Mouse (Mus musculus) MEL (cell line): ENCODE measurements around the gene Tbc1d14.

Experiments
- BHLHE40 ChIP-seq: IDR thresholded peaks from 2 replicates; pipeline ENCODE4 v1.6.1; 2012; ENCODE audit warnings: low read depth, mild to moderate bottlenecking, inconsistent platforms, low read length, improper control_type of control experiment, borderline replicate concordance
- CHD2 ChIP-seq: IDR thresholded peaks from 2 replicates; pipeline ENCODE4 v1.6.1; 2011; ENCODE audit warnings: low read length, improper control_type of control experiment
- CTCF ChIP-seq, 3 experiments: IDR thresholded peaks in 2 of 3; conservative IDR thresholded peaks in 1 of 3; 2 replicates each; pipeline ENCODE4 v1.5.1; 2011 to 2012; ENCODE audit warnings: low read length in 3 of 3, low read depth in 2 of 3, mild to moderate bottlenecking in 2 of 3, improper control_type of control experiment in 1 of 3, inconsistent platforms in 1 of 3, mixed read lengths in 1 of 3, moderate library complexity in 1 of 3; ENCODE audit not compliant: control insufficient read depth in 1 of 3, insufficient read depth in 1 of 3, poor library complexity in 1 of 3, severe bottlenecking in 1 of 3
- E2F4 ChIP-seq: IDR thresholded peaks from 2 replicates; pipeline ENCODE4 v1.6.1; 2011; ENCODE audit warnings: low read depth, low read length, improper control_type of control experiment, borderline replicate concordance
- EP300 ChIP-seq, 2 experiments: IDR thresholded peaks; 2 replicates each; pipeline ENCODE4 v1.6.1; 2011; ENCODE audit warnings: improper control_type of control experiment in 2 of 2, low read length in 2 of 2, low read depth in 1 of 2, mild to moderate bottlenecking in 1 of 2
- HCFC1 ChIP-seq: IDR thresholded peaks from 2 replicates; pipeline ENCODE4 v1.6.1; 2012; ENCODE audit warnings: low read depth, mild to moderate bottlenecking, inconsistent platforms, low read length, improper control_type of control experiment, moderate library complexity
- MAFK ChIP-seq: IDR thresholded peaks from 2 replicates; pipeline ENCODE4 v1.6.1; 2011; ENCODE audit warnings: low read depth, mild to moderate bottlenecking, low read length, improper control_type of control experiment, borderline replicate concordance
- MXI1 ChIP-seq: IDR thresholded peaks from 2 replicates; pipeline ENCODE4 v1.6.1; 2011; ENCODE audit warnings: mild to moderate bottlenecking, low read depth, low read length, improper control_type of control experiment
- NELFE ChIP-seq: IDR thresholded peaks from 2 replicates; pipeline ENCODE4 v1.6.1; 2011; ENCODE audit warnings: low read depth, low read length, improper control_type of control experiment
- NRF1 ChIP-seq: IDR thresholded peaks from 2 replicates; pipeline ENCODE4 v1.6.1; 2014; ENCODE audit warnings: low read depth, mild to moderate bottlenecking, inconsistent platforms, low read length, improper control_type of control experiment, moderate library complexity; ENCODE audit not compliant: poor library complexity, insufficient read depth, severe bottlenecking
- POLR2A ChIP-seq, 2 experiments: IDR thresholded peaks; 2 replicates each; pipeline ENCODE4 v1.6.1; 2011 to 2012; ENCODE audit warnings: low read length in 2 of 2, mild to moderate bottlenecking in 2 of 2, control low read depth in 1 of 2, improper control_type of control experiment in 1 of 2, low read depth in 1 of 2, moderate library complexity in 1 of 2; ENCODE audit not compliant: control insufficient read depth in 1 of 2, insufficient read depth in 1 of 2, poor library complexity in 1 of 2
- SMC3 ChIP-seq: IDR thresholded peaks from 2 replicates; pipeline ENCODE4 v1.6.1; 2011; ENCODE audit warnings: low read depth, low read length, improper control_type of control experiment
- UBTF ChIP-seq: IDR thresholded peaks from 2 replicates; pipeline ENCODE4 v1.6.1; 2012; ENCODE audit warnings: low read depth, mild to moderate bottlenecking, inconsistent platforms, low read length, improper control_type of control experiment, moderate library complexity, borderline replicate concordance; ENCODE audit not compliant: insufficient read depth
- ZNF384 ChIP-seq: IDR thresholded peaks from 2 replicates; pipeline ENCODE4 v1.6.1; 2012; ENCODE audit warnings: low read depth, mild to moderate bottlenecking, inconsistent platforms, low read length, improper control_type of control experiment

DNA sequence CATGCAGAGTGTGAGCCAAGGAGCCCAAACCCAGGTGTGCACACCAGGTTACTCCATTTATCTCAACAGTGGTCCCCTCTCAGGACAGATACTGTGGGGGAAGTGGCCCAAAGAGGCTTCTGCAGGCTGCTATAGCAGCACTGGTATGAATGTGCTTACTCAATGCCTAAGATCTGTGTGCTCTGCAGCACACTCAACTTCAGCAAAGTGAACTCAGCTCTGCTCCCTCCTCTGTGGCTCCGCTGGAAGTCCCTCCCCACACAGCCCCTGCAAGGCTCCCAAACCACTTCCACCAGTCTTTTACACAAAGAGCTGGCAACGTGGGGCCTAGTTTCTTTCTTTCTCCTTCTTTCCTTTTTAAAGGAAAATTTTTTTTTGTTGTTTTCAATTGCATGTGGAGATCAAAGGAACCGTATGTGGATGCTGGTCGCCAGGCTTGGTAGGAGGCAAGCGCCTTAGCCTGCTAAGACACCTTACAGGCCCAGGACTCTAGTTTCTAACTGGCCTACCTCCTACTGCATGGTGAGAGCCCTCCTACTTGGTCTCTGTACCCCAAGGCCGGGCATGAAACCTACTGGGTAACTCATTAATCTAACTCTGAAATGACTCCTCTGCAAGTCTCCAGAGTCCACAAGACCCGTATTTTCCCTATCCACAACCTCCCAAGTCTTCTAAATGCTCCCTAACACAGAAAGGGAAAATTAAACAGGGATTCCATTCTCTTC, 35.3 kb downstream of the Tbc1d14 start:
- TF ChIP-seq SMC3 (no peak), E2F4 (no peak), CTCF (IDR thresholded peaks at IDR 0.05 in 2 of 3, conservative IDR thresholded peaks at IDR 0.05 in 1 of 3; ENCODE audit: control insufficient read depth in 1 of 3, insufficient read depth in 1 of 3, low read depth in 2 of 3, low read length in 3 of 3, poor library complexity in 1 of 3, severe bottlenecking in 1 of 3) (no peak), POLR2A (IDR thresholded peaks at IDR 0.05; ENCODE audit: control insufficient read depth in 1 of 2, insufficient read depth in 1 of 2, low read depth in 1 of 2, low read length in 2 of 2, poor library complexity in 1 of 2) (no peak), HCFC1 (no peak), EP300 (IDR thresholded peaks at IDR 0.05; ENCODE audit: low read depth in 1 of 2, low read length in 2 of 2) (no peak), MXI1 (no peak), BHLHE40 (no peak), MAFK (no peak), ZNF384 (no peak), NRF1 (no peak), UBTF (no peak), NELFE (no peak), CHD2 (no peak)
